Mouse (Mus musculus): ENCODE data around the gene Smg1.

The Smg1 gene

GRCm38 (mm10) chr7:118143602-118144001 is 99.9 kb downstream of the Smg1 start:
- in situ Hi-C loops (cut with MseI, MboI): no loop called here

DNA sequence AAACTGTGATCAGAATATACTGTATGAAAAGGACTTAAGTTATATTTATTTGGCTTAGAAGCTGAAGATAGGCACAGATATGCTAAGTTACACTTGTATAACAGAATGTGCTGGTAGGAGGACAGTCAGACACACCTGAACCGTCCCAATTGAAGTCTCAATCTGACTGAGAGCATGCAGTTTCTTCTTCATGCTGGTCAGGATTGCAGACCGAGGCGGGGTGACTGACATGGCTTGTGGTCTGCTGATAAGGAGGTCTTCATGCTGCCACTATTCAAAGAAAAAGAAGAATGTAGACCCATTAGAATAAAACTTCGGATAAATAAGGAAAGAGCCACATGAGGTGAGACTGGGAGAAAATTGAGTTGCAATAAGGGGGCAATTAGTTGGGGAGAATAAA is 100.3 kb downstream of the Smg1 start:
- in situ Hi-C loops (cut with MseI, MboI): no loop called here

GRCm38 (mm10) chr7:118141271-118141670 is 102.2 kb downstream of the Smg1 start:
- in situ Hi-C loops (cut with MseI, MboI): no loop called here

DNA sequence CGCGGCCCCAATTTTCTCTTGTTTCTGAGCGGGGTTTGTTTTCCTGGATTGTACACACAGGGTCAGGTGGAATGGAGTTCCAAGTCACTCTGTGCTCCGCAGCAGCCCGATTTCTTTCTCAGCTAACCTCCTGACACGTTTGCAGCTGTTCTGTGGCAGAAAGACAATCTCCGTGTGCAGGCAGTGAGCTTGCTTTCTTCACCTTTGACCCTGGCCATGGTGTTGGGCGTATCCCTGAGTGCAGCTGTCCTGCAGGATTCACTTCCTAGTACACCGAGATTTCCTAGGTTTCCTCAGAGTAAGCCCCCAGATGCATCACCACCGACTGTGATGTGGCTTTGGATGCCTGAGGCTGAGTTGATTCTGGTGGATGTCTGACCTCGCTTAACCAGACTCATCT is 108.3 kb downstream of the Smg1 start:
- in situ Hi-C loops (cut with MseI, MboI): no loop called here

GRCm38 (mm10) chr7:118129430-118130041 is 113.9 kb downstream of the Smg1 start, which contains the start of gene Arl6ip1:
Gene Arl6ip1, minus strand, starts transcription at chr7:118129662.
- in situ Hi-C loops (cut with MseI, MboI): no loop called here

DNA sequence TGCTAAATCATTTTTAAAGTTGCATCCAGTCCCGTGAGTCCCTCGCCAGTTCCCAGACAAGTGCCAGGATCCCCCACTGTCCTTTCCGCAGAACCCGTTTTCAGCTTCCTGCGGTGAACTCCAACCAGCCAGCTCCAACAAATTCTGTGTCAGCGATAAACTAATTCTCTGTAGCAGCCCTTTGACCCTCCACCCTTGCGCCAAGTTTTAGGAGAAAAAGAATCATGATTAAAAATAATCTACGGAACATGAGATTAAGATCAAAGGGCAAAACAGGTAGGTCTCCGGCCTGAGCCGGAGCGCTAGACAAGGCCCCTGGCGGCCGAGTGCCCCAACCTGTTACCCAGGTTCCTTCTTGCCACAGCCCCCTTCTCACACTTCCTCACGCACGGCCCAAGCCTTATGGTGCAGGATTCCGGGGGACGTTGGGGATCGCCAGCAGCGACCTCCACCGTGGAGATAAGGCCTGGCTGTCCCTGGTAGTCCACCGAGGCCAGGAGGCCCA is 114.5 kb downstream of the Smg1 start:
- in situ Hi-C loops (cut with MseI, MboI): no loop called here

DNA sequence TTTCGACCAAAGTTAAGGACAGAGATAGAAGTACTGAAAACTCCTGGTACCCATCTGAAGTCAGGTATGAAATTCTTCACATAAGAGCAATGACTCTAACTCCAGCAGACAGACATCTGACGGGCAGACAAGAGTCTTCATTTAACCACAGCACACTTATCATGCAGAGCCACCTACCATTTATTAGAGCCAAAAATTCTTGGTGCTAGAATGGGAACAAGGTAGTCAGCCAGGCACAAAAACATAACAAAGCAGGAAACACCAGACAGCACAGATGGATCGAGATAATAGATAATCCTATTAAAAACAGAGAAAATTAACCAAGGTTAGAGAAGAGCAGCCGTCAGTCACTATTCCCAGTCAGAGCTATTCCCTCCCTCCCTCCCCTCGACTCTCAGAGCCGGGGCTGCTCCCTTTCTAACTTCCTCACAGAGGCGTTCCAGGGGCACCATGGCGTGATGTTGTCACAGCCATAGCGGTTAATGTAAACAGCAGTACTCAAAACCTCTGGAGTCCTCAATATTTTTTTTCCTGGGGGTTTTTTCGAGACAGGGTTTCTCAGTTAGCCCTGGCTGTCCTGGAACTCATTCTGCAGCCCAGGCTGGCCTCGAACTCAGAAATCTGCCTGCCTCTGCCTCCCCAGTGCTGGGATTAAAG is 117.1 kb downstream of the Smg1 start:
- in situ Hi-C loops (cut with MseI, MboI): no loop called here

DNA sequence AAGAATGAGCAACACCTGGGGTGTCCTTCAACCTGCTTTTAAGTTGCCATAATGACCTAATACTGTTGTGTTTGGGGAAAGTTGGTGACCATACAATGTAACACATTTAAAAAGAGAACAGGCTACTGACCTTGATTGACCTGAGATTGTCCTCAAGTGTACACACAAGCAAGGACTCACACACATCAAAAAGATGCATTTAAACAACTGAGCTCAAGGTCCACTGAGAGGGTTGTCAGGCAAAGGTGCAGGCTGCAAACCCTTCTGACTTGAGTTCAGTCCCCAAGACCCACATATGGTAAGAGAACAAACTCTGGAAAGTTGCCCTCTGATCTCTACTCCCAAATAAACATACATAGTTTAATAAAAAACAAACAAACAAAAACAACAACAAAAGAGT is 117.7 kb downstream of the Smg1 start:
- in situ Hi-C loops (cut with MseI, MboI): no loop called here

GRCm38 (mm10) chr7:118123512-118124411 is 119.7 kb downstream of the Smg1 start:
- in situ Hi-C loops (cut with MseI, MboI): no loop called here

DNA sequence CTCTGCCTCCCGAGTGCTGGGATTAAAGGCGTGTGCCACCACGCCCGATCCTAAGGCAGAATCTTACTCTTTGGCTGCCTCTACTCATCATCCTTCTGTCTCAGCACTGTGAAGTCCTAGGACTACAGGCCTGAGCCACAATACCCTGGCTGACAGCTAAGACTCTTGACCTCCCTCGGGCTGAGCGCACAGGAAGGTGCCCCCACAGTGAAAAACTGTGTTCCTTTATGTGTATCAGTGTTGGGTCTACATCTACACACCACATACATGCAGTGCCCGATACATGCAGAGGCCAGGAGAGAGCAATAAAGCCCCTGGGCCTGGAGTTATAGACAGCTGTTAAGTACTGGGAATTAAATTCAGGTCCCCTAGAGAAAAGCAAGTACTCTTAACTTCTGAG is 121.2 kb downstream of the Smg1 start:
- in situ Hi-C loops (cut with MseI, MboI): no loop called here

- in situ Hi-C loops (cut with MseI, MboI): no loop called here
These were observed 122.8 kb downstream of the Smg1 start for GRCm38 (mm10) chr7:118120654-118121053.

- in situ Hi-C loops (cut with MseI, MboI): no loop called here
These were observed 123.5 kb downstream of the Smg1 start for GRCm38 (mm10) chr7:118119946-118120345.

GRCm38 (mm10) chr7:118119142-118119541 is 124.3 kb downstream of the Smg1 start:
- in situ Hi-C loops (cut with MseI, MboI): no loop called here

- in situ Hi-C loops (cut with MseI, MboI): no loop called here
These were observed 125.0 kb downstream of the Smg1 start for GRCm38 (mm10) chr7:118118426-118118825.

GRCm38 (mm10) chr7:118117539-118118210 is 125.8 kb downstream of the Smg1 start:
- in situ Hi-C loops (cut with MseI, MboI): no loop called here

DNA sequence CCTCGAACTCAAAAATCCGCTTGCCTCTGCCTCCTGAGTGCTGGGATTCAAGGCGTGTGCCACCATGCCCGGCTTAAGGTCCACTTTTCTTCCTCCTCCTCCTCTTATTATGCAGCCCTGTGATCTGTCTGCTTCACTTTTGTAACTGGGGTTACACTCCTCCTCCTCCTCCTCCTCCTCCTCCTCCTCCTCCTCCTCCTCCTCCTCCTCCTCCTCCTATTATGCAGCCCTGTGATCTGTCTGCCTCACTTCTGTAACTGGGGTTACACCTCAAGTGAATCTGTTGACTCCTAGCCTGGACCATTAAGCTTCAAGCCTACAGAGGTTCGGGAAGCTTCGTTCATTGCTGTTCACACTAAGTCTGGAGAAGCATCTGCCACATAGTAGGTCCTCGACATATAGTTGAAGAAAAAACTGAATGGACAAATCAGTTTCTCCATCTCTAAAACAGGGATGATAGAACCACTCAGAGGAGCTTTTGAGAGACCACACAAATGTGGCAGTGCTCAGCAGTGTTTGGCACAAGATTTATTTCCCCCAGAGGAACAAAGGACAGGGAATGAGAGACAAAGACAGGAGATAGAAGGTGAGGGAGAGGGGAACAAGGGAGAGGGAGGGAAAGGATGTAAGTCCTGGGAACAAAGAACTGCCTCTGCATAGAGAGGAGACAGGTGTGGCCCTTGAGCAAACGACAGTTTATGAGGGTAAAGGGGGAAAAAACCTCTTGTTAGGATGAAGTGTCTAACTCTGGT is 126.5 kb downstream of the Smg1 start:
- in situ Hi-C loops (cut with MseI, MboI): no loop called here

GRCm38 (mm10) chr7:118115877-118116568 is 127.4 kb downstream of the Smg1 start, which contains the start of gene Rps15a:
Gene Rps15a, minus strand, starts transcription at chr7:118116188.
- in situ Hi-C loops (cut with MseI, MboI): no loop called here

- in situ Hi-C loops (cut with MseI, MboI): no loop called here
These were observed 128.0 kb downstream of the Smg1 start for GRCm38 (mm10) chr7:118115533-118115876.

GRCm38 (mm10) chr7:118113541-118114297 is 129.8 kb downstream of the Smg1 start:
- in situ Hi-C loops (cut with MseI, MboI): no loop called here

DNA sequence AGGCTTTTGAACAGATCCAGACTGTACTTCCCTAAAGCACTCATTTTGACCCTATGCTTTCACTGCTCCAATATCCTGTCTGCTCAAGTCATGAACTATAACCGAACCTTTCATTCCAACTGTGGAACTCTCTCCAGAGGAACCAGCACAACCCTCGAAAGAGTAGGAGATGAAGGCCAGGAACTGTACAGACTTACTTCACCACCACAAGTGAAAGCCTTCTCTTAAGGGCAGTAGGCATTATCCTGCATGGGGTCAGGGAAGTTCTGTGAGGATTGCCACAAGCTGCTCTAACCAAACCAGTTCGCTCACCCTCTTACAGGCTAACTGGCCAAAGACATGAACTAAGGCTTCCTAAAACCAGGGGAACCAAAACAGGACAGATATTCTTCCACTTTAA is 132.3 kb downstream of the Smg1 start:
- in situ Hi-C loops (cut with MseI, MboI): no loop called here

All from mouse trophoblast stem cell (cell line).